Mouse (Mus musculus) gastrocnemius, postnatal 25 days (tissue): ENCODE data around the gene Ptgfrn. TPM values are rescaled to one million over a fixed set of nuclear protein-coding genes. Genes with fewer than 3 reads are reported as not detected.
A peak's percentile ranks its signal among the peaks of the same experiment; 100 is the strongest.

Experiments used
- DNase-seq: peaks from one replicate; pipeline ENCODE4 v3.0.0; 2022
- total RNA-seq, 2 experiments: library from RNA; stranded (reverse); gene quantifications; 1 replicate in 1 of 2; 2 replicates in 1 of 2; pipeline ENCODE4 v1.2.3; 2021

Ptgfrn gene
- total RNA-seq, 2 experiments from 2014 or later: 14.9 to 17.0 TPM

DNA sequence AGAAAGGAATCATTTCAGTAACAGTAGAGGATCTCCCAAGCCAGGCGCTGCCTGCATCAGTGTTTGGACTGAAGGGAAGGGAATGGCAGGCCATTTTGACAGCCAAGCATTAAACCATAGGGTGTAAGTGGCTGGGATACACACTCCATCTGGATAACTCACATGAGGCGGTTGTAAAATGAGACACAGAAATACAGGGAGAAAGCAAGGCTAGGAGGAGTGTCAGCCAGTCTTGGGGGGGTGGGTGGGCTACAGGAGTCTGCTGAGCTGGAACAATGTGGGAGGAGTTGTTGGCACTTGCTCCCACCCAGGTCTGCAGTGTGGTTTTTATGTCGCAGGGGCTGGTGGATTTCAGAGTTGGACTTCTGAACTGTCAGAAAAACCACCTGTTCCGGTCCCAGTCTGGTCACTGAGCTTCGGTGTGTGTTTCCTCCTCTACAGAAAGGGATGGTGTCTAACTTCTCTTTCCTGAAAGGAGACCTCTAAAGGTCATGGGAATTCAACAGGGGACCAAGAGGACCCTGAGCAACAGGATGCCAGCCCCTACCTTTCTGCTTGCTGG, 72.0 kb downstream of the Ptgfrn start:
- no peak for DNase-seq

DNA sequence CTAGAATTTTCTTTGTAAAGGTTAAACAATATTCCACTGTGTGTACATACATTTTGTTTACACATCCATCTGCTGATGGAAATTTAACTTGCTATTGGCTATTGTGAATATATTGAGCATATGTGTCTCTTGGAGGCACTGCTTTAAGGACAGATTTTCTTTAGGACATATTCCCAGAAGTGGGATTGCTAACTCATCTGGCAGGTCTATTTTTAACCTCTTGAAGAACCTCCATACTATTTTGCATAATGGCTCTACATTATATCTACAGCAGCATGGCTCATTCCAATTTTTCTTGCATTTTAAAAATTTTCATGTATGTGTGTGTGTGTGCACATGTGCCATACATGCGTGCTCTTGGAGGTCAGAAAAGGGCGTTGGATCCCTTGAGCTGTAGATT, 74.1 kb downstream of the Ptgfrn start:
- no peak for DNase-seq

DNA sequence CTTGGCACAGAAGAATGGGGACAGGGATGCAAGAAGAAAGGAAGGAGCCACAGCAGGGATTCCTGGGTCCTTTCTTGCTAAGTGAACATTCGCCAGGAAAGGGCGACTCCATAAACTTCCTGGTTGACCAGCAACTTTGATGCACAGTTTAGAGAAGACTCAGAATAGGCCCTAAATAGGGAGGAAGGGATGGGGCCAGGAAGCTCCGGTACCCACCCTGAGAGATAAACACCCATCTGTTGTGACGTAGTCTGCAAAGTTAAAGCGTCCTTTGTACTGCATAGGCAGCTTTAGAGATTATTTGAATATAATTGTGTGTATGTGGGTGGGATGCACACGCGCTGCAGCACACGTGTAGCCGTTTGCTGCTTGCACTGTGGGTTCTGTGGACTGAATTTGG, 75.6 kb downstream of the Ptgfrn start:
- DNase-seq: no peak

DNA sequence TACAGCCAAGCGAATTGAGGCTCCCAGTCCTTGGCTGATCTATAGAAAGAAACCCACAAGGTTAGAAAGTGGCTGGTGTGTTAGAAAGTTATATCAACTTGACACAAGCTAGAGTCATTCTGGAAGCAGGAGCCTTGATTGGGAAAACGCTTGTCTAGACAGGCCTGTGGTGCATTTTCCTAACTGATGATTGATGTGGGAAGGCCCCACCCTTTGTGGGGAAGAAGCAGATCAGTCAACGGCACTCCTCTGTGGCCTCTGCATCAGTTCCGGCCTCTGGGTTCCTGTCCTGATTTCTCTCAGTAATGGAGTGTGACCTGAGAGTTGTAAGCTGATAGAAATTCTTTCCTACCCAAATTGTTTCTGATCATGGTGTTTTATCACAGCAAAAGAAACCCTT, 76.4 kb downstream of the Ptgfrn start:
- DNase-seq: no peak

DNA sequence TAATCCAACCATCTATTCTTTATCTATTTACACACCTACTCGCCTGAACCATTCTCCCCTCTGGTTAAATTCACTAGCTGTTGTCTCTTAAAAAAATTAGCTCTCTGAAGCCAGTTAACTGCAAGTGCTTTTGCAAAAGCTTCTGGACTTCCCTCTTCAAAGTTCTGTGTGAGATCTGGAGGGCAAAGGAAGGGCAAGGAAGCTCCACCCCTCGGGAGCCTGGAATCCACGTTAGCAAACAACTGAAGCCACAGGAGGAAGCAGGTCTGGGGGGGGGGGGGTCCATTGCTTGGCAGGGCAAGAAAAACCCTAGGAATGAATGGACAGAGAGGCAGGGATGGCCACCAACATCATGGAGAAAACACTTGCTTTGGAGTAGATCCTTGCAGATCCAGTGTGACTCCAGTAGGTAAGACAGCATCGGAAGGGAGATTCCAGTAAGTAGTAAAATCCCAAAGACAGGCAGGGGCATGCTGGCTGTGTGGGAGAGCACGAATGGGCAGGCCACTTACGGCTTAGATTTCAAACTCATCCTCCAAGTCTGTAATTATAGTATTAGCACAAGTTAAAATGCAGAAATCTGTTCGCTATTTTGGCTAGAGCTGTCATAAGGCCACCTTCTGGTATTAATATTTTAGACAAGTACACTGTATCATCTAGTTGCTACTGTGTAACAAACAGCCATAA, 78.5 kb downstream of the Ptgfrn start:
- DNase-seq: no peak

DNA sequence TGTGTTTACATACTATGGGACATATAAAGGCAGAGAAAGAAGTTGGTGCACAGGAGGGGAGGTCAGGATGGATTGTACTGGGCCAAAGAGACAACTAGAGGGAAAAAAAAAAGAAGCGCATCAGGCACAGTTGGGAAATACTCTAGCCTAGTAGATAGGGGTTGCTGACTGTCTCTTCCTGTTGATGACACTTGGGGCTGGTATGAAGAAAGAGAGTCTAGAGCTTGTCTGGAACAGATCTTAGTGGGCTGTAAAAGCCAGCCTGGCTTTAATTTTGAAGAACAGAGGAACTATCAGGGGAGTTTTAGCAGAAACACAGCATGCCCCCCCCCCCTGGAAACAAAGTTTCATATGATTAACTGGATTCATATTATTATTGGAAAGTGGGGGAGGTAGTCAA, 79.4 kb downstream of the Ptgfrn start:
- no peak for DNase-seq

DNA sequence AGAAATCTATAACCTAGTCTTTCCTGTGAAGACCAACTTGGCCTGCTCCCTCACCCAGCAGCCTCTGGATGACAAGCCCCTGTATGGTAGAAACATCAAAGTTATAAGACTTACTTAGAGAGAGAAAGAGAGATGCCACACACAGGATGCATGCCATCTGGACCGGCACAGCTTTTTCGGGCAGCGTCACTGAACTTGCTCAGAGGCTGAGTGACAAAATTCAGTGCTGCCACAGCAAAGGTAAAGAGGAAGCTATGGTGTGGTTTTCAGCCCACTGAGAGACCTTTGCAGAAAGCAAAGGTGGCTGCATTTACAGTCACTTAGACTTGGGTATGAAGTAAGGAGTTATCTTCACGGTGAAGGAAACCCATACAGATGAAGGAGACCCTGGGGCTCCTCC, 80.7 kb downstream of the Ptgfrn start, which contains the start of gene Cd101:
Gene Cd101 (minus strand): TSS at position 218 of the 400 bp plus-strand sequence.
- no peak for DNase-seq

DNA sequence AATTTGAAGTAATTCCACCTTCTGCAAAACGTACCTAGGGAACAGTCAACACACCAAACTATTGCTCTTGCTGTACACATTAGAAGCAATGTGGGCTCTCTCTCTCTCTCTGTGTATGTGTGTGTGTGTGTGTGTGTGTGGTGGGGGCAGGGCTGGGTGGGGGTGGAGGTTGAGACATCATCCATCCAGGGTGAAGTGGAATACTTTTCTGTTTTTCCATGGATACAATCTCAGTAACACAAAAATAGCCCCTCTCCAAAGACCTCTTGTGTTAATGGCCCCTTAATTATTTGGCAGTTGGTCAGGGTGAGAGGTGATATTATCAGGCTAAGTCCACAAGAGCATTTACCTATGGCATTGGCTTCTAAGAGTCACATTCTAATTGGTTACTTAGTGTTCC, 83.3 kb downstream of the Ptgfrn start:
- DNase-seq: no peak

DNA sequence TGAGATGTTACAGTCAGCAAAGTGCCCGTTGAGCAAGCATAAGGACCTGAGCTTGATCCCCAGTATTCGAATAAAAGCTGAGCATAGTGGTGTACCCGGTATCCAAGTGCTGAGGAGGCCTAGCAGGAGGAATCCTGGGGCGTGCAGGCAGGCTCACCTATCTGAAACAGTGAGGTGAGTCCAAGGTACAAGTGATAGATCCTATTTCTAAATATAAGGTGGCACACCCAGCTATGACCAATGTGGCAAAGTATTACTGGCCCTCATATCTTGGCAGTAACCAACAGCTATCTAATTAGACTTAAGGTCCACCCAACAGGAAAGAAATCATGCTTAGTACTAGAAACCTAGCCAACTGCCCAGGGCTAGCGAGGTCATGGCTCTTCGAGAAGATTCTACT, 87.1 kb downstream of the Ptgfrn start:
- DNase-seq: no peak

DNA sequence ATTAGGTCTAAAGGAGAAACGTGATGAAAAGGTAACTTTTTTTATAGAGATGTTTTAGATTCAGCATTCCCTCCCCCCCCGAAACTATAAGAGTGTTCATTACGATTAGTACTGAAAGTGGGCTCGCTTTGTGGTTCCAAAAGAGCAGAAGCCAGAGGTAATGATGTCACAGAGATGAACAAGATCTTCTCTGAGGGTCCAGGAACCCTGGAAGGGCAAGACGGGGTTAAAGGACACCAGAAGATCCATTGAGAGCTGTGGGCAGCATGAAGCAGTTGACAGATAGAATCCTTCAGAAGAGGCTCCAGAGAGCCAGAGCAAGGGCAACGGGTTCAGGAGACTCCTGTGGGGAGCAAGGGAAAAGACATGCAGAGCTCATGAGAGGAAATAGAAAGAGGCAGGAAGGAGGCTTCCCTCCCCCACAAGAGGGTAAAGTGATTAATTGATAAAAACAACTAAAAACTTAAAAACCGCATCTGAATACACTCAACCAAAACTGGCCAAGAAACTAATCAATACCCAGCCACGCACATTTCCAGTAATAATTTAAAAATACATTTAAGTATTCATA, 88.5 kb downstream of the Ptgfrn start:
- no peak for DNase-seq

DNA sequence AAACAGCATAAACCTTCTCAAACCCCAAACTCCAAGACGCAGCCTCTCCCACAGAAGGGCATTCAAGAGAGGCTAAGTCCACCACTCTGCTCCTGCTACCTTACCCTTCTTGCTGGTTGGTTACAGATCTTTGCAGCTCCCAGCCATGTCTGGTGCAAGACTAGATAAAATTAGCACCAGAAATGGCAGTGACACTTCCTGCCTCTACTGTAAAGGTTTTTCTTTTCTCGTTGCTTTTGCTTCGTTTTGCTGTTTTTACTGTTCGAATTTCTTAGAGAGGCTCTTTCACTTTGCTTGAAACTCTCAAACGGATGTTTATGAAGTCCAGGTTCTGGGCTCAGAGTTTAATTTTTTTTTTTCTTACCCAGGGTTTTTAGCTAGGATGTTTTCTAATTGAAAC, 89.0 kb downstream of the Ptgfrn start:
- DNase-seq: no peak

DNA sequence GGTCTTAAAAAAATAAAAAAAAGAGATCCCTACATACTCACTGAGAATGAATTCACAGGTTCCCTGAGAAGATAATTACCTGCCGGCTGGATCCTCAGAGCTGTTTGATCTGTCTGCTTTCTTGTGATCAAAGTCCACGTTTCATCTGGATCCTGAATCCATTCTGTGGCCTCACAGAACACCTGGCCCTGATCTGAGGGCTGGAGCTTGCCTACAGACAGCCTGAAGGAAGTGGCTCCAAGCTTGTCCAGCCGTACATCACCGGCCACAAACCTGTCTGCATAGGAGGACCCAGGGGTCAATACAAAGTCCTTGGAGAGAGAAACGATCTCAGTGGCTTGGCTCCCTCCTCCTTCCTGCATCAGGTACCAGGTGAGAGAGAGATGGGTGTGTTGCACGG, 91.6 kb downstream of the Ptgfrn start:
- no peak for DNase-seq

DNA sequence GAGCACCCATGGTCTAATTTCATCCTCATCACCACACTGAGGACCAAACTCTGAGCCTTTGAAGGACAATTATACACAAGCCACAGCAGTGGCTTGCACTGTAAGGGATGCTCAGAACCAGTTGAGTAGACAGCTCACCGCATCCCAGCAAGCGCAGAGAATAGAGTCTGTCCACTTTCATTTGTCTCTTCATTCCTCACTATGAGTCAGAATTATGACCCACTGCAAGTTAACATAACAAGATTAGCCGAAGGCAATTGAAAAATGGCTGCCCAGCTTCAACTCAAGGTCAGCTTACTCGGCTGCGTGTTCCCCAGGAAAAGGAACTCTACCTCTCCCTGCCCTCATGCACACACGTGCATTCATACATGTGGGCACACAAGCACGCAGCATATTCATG, 94.0 kb downstream of the Ptgfrn start:
- no peak for DNase-seq

DNA sequence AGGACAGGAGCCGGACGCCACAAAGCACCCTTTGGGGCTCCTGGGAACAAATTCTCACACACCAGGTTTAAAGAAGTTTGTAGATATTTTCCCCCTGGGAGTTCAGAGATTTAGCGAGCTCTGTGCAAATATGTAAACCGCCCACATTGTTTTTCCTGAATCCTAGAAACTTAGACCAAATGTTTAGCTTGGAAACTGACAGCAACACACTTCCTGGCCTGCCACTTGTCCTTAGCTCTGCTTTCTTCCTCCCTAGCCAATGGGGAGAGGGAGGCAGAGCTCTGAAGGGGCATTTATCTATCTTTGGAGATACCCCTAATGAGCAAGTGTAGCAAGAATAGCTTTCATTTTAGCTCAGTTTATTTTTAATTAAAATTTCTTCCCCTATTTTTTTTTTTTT, 94.8 kb downstream of the Ptgfrn start:
- no peak for DNase-seq

DNA sequence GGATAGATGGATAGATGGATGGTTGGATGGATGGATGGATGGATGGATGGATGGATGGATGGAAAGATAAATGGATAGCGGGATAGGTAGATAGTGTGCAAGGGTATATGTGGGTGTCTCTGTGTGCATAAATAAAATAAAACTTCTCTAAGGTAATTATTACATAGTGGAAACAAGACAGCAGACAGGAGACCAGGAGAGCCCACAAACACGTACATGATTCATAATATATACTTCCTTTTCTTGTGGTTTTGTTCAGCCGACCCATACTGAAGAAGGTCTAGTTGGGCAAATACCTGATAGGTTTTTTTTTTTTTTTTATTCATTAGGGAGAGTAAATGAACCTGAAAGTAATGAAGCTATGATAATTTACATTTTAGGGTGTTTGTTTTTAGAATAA, 96.5 kb downstream of the Ptgfrn start:
- DNase-seq: no peak

DNA sequence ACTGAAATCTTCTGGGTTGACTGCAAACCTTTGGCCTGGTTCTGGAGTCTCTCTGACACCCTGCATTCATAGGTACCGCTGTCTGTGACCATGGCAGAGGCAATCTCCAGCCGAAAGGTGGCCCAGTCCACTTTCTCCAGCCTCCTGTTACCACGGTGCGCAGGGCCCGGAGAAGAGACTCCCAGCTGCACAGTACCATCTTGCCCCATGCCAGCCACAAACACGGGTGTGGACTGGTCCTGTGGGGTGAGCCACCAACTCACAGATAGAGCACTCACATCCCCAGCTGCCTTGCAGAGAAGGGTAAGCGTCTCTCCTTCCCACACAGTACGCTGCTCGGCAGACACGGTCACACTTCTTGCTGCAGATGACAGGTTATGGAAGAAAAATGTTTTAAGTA, 97.1 kb downstream of the Ptgfrn start:
- DNase-seq: no peak

DNA sequence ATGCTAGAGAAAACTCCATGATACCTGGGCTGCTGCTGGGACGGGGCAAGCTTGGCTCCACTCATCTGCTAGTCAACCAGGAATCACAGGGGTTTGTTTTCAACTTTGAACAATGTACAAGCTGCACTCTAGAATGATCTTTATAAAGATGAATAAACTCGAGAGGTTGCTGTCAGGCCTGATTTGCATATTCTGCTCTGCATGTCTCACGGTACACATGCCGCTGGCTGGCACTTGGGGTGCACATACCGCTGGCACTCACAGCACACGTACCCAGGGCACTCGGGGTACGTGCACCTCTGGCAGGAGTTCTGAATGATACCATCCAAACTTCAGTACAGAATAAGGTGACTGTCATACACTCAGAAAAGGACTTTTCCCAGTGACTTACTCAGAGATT, 97.5 kb downstream of the Ptgfrn start:
- no peak for DNase-seq

DNA sequence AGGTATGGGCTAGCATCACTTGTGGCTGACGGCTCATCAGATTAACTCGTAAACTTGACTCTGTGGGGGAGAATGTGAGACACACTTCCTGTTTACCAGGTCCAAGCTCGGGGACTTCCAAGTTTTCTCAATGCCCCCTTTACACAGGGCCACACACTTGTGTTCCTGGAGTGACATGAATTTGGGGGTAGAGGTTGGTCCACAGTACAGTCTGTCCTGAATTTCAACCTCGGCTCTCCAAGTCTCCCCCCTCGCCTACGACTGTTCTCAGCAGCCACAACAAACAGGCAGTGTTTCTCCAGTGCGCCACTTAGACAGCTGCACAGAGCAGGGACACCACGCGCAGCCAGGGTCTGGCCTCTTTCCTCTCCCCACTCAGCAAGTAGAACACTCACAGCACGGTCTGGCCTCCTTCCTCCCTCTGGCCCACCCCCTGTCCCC, 97.9 kb downstream of the Ptgfrn start:
- peak; percentile 46 for DNase-seq

DNA sequence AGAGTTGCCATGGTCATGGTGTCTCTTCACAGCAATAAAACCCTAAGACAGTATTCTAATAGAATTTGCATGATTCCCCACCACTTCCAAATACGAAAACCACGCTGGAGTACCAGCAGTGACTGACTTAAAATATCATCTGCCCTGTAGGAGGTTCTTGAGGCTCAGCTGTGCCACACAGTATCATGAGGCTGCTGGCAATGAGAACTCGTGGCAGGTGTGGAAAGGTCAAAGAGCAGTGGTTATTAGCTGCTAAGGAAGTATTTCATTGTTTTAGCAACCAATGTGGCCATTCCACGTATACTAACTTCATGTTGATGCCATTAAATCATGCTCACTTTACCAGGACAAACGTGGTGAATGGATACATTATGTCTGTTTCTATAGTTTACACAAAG, 98.9 kb downstream of the Ptgfrn start:
- no peak for DNase-seq

DNA sequence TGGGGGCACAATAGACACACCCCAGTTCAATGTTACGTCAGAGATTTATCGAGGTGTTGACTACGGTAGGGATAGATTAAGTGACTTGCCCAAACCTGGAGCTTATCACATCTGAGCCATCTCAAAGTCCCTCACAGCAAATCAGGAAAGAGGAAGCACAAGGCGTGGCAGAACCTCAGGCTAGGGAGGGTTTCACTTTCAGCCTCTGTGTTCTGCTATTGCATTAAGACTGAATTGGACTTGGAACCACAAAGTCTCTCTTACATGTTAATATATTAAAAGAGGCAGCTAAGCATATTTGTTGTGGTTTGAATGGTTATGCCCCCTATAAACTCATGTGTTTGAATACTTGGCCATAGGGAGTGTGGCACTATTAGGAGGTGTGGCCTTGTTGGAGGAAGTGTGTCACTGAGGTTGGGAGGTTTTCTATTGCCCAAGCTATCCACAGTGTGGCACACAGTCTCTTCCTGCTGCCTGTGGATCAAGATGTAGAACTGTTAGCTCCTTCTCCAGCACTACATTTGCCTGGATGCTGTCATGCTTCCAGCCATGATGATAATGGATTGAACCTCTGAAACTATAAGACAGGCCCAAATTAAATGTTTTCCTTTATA, 99.4 kb downstream of the Ptgfrn start:
- DNase-seq: no peak

DNA sequence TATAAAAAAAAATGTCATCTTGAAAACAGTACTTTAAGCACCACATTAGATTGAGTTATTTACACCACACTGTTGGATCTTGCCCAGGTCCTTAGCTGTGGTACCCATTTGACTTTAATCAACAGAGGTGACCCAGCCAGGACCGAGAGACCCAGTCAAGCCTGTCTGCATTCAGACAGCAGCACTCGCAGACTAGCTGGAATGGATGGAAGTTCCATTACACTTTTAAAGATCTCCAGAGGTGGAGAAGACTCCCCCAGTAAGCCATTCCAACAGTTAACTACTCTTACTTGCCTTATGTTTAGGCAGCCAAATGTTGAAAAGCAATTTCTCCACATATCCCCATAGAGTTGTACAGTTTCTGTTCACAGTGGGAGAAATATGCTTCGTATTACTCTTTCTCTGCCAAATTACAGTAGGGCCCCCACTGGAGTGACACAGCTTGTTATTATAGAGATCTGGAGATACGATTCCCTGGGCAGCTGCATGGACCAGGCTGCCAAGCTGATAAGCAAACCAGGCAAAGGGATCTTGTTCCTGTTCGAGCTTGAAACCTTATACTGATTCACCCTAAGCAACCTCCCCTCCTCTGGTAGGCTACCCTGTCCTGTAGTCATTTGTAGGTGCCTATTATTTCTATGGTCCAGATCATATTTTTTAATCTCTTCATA, 102.8 kb downstream of the Ptgfrn start:
- DNase-seq: no peak

DNA sequence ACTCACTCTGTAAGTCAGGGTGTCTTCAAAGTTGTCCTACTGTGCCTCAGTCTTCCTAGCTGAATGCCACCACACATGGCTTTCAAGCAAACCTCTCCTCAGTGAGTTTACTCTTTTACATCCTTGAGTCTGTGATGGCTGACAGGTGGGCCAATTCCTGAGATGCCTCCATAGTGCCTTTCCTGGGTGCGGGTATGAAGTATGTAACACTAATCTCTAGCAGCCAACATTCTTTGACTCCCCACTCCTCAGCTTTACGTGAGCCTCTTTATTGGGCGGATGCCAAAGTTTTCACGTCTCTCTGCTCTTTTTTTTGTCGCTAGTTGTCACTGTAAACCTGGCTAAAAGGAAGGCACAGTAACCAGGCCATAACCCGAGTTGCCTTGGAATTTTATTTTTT, 104.7 kb downstream of the Ptgfrn start:
- DNase-seq: no peak
